Mouse (Mus musculus) hindbrain, embryonic 11.5 days (tissue): Measurements from ENCODE around the gene Cyp2f2. TPM values are rescaled to one million over a fixed set of nuclear protein-coding genes. Genes with fewer than 3 reads are reported as not detected.

ENCODE experiments used
- ATAC-seq: fragments of 200-750 bp; cut with Nextera tagmentation; 2 replicates; pipeline ENCODE4 v1.8.0; 2017; ENCODE audit warnings: mild to moderate bottlenecking, moderate TSS enrichment, moderate library complexity; ENCODE audit not compliant: low FRiP score
- DNase-seq: peaks from one replicate; pipeline ENCODE4 v3.0.0-alpha.2; 2015; ENCODE audit warnings: low spot score
- H3K27ac ChIP-seq: fragments of 300-500 bp; sonication (generic); 2 replicates; pipeline ENCODE4 v1.5.1; 2014; ENCODE audit warnings: mild to moderate bottlenecking, low read depth, low read length
- H3K27me3 ChIP-seq: fragments of 300-500 bp; sonication (generic); 2 replicates; pipeline ENCODE4 v1.6.1; 2014; ENCODE audit warnings: mild to moderate bottlenecking, low read length, moderate library complexity, mixed read lengths; ENCODE audit not compliant: control insufficient read depth, insufficient read depth
- H3K36me3 ChIP-seq: fragments of 300-500 bp; sonication (generic); 2 replicates; pipeline ENCODE4 v1.6.1; 2014; ENCODE audit warnings: mild to moderate bottlenecking, low read length, moderate library complexity, mixed read lengths; ENCODE audit not compliant: control insufficient read depth, insufficient read depth
- H3K4me1 ChIP-seq: fragments of 300-500 bp; sonication (generic); replicated peaks from 2 replicates; pipeline ENCODE4 v1.6.1; 2014; ENCODE audit warnings: low read length, mixed read lengths; ENCODE audit not compliant: control insufficient read depth, insufficient read depth
- H3K4me2 ChIP-seq: fragments of 300-500 bp; sonication (generic); replicated peaks from 2 replicates; pipeline ENCODE4 v1.6.1; 2014; ENCODE audit warnings: mild to moderate bottlenecking, low read depth, low read length
- H3K4me3 ChIP-seq: fragments of 300-500 bp; sonication (generic); 2 replicates; pipeline ENCODE4 v1.5.1; 2014; ENCODE audit warnings: low read depth, low read length
- H3K9ac ChIP-seq: fragments of 300-500 bp; sonication (generic); 2 replicates; pipeline ENCODE4 v1.6.1; 2014; ENCODE audit warnings: low read depth, low read length
- H3K9me3 ChIP-seq: fragments of 300-500 bp; sonication (generic); 2 replicates; pipeline ENCODE4 v1.6.1; 2016; ENCODE audit warnings: low read length; ENCODE audit not compliant: control insufficient read depth
- WGBS: fragments of 180-500 bp; shearing (Covaris S2); extraction: QIAGEN DNeasy Blood & Tissue Kit; methylation state at CpG from one replicate; pipeline ENCODE4 v1.1.7; 2014; 5-methylcytosine and 5-hydroxymethylcytosine counted together
- polyA plus RNA-seq: library from polyadenylated mRNA; unstranded; fragments of >200 nt; fragmentation: Nextera tagmentation; extraction: Ambion mirVana; gene quantifications from 2 replicates; pipeline ENCODE4 v1.2.1, GENCODE M21; 2014

Cyp2f2 gene
- polyA plus RNA-seq, 1 experiment from 2014 or later = not detected

DNA sequence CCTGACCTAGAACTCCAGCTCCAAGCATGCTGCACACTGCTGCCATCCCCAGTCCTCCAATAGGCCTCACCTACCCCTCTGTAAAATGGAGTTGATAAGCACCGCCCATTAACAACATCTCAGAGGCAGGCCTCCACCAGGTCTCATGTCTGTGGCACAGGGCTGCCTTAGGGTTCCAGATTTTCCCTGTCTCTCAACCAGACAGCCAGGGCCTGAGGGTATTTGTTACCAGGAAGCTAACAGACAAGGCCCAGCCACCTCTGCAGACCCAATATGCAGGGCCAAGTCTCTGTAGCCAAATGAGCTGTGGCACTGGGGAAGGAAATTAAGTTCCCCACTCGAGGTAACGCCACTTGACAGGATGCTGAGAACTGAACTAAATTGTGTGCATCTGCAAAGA lies 41.2 kb downstream of the Cyp2f2 start:
- DNase-seq (no peak), ATAC-seq (no peak)
- H3K27me3 ChIP-seq = no peaks in the 10 kb centered on the region
- peaks cover 22% of the 10 kb centered on the region for H3K4me1 ChIP-seq
- no peak overlapping the region for H3K4me2 ChIP-seq
- H3K9ac ChIP-seq = no peak overlapping the region
- WGBS = 94% methylated on average over 3 of the region's 3 CpGs
- H3K4me3 ChIP-seq = no peak overlapping the region
- no peaks in the 10 kb centered on the region for H3K9me3 ChIP-seq
- peaks cover 7% of the 10 kb centered on the region; the same call in 1 of the 2 replicates for H3K36me3 ChIP-seq
- no peak overlapping the region for H3K27ac ChIP-seq

DNA sequence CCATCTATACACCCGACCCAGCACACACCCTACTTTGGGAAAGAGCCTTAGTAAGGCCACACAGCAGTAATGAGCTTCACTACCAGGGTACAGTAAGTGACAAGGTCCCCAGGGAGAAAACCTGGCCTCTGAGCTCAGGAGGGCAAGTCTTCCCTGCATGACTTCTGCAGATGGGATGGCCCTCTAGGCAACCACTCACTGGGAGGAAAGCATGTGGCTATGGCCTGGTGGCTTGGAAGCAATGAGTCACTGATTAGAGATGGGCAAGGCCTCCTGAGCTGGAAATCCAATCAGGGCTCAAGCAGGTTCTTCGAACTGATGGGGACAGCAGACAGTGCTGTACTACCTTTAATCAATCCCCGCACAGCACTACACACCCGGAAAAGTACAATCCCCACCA lies 42.0 kb downstream of the Cyp2f2 start:
- ATAC-seq = no peak
- Histone ChIP-seq H3K4me3 (no peak overlapping the region), H3K27ac (no peak overlapping the region), H3K9ac (no peak overlapping the region), H3K27me3 (no peaks in the 10 kb centered on the region), H3K4me1 (peaks cover 22% of the 10 kb centered on the region), H3K36me3 (peaks cover 7% of the 10 kb centered on the region; the same call in 1 of the 2 replicates), H3K9me3 (no peaks in the 10 kb centered on the region), H3K4me2 (no peak overlapping the region)
- WGBS = 90% methylated on average over 4 of the region's 4 CpGs
- no peak for DNase-seq

DNA sequence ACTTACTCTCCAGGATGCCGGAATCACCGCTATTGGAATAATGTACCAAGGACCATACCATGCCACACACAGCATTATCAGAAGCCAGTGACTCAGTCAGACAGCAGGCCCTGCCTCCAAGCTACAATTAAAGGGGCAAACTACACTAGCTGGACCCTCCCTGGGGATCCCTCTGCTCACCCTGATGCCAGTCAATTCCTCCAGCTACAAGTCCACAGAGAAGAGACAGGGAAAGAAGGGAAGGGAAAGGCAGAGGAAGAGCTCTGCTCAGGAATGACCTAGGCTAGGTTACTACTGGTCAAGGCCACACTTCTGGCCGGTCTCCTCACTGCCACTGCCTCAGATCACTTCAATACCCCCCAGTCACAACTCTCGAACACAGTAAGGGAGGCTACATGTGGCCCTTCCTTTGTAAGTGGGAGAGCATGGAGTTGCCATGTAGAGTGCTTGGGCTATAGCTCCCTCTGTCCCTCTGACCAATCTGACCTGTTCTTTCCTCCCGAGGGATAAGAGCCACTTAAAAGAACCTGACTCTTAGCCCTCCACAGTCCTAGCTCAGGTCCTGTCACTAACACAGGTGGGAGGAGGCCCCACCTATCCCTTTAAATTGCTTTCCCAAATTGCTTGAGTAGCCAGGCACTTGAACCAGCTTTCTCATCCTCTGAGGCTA lies 43.2 kb downstream of the Cyp2f2 start:
- 85% methylated on average over 5 of the region's 5 CpGs for WGBS
- H3K4me1 ChIP-seq = peaks cover 22% of the 10 kb centered on the region
- H3K9me3 ChIP-seq = no peaks in the 10 kb centered on the region
- ATAC-seq = no peak
- no peak overlapping the region for H3K27ac ChIP-seq
- no peaks in the 10 kb centered on the region for H3K27me3 ChIP-seq
- no peak overlapping the region for H3K4me2 ChIP-seq
- peaks cover 7% of the 10 kb centered on the region; the same call in 1 of the 2 replicates for H3K36me3 ChIP-seq
- no peak overlapping the region; the same call in 1 of the 2 replicates for H3K9ac ChIP-seq
- DNase-seq = no peak
- no peak overlapping the region for H3K4me3 ChIP-seq

DNA sequence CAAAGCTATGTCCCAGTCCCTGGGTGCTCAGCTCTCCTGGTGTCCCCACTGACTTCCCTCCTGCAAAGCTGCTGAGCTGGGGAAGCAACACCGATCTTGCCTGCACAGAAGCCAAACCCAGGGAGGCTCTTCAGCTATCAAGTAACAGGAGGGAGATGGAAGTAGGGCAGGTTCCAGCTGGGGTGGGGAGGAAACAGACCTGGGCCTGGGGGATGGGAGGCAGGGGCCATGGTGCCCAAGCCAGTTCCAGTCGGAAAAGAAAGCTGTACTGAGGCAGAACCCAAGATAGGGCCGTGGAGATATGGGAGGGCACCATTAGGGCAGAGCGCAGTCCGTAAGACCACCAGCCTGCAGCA lies 43.7 kb downstream of the Cyp2f2 start:
- Histone ChIP-seq H3K27ac (no peak overlapping the region), H3K36me3 (peaks cover 7% of the 10 kb centered on the region; the same call in 1 of the 2 replicates), H3K4me1 (peaks cover 22% of the 10 kb centered on the region), H3K4me3 (no peak overlapping the region), H3K9me3 (no peaks in the 10 kb centered on the region), H3K4me2 (peak overlapping the region; percentile 8; the same call in 1 of the 2 replicates), H3K9ac (peak overlapping the region; percentile 38; the same call in 1 of the 2 replicates), H3K27me3 (no peaks in the 10 kb centered on the region)
- DNase-seq = no peak
- no peak for ATAC-seq
- 77% methylated on average over 5 of the region's 5 CpGs for WGBS

DNA sequence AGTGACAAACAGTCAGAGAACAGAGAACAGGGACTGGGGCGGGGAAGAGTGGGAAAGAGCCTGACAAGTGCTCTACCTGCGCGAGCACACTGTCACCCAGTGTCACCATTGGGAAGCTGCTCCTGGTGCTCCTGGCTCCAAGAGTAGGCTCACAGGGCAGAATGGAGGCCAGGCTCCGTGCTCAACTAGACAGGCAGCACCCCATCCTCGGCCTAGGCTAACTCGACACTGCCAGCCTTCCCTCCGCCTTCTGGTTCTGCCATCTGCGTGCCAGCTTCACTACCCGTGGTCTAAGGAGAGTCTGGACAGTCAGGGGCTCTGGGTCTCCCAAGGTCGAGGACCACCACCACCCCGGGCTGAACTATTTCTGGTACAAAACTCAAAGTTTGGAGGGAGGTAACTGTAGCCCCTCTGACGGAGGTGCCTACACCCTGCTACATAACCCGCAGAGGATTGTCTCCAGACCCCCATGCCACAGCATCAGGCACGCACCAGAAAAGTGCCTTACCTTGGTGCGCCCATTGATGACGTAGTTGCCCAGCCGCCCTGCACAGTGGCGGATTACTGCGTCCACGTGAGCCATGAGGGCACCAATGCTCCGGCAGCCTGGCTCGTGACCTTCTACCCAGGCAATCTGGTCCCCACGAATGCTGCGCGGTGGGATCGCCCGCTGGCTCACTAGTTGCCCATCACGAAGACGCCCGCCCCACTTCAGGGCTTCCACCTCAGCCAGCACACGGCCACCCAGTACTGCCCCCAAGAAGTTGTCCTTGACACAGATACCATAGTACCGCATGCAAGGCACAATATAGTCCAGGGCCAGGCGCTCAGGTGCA lies 44.6 kb downstream of the Cyp2f2 start:
- H3K36me3 ChIP-seq = peaks cover 7% of the 10 kb centered on the region; the same call in 1 of the 2 replicates
- H3K4me2 ChIP-seq = peak overlapping the region; percentile 46
- H3K4me3 ChIP-seq = peak overlapping the region; percentile 65
- 86% methylated on average over 33 of the region's 33 CpGs for WGBS
- no peaks in the 10 kb centered on the region for H3K9me3 ChIP-seq
- ATAC-seq (no peak), DNase-seq (no peak)
- H3K27me3 ChIP-seq = no peaks in the 10 kb centered on the region
- H3K27ac ChIP-seq = no peak overlapping the region
- peaks cover 22% of the 10 kb centered on the region for H3K4me1 ChIP-seq
- peak overlapping the region; percentile 36; the same call in 1 of the 2 replicates for H3K9ac ChIP-seq

DNA sequence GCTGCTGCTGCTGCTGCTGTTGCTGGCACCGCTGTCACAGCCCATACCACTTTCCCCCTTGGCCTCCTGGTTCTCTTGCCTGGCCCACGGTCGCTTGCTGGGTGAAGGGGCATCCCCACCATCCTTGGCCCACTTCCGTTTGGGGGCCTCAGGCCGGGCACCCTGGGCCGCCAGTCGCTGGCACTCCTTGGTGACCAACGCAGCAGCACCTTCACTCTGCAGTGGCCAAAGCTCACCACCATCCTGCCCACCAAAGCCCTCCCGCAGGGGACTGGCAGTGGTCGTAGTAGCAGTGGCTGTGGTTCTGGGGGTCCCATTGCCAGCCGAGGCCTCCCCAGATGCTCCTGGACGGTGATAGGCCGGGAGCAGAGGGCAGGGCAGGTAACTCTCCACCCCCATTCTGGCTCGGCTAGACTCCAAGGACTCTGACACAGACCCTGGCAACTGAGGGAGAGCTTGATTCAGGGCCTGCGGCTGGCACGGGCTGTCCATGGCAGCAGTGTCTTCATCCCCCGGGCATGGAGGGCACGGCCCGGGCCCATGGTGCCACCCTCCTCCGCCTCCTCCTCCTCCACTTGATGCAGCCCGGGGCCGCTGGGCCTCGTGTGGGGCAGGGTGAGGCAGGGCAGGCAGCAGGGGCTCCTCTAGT lies 45.4 kb downstream of the Cyp2f2 start:
- peak overlapping the region; percentile 46 for H3K4me2 ChIP-seq
- H3K36me3 ChIP-seq = peaks cover 5% of the 10 kb centered on the region; the same call in 1 of the 2 replicates
- H3K4me3 ChIP-seq = peak overlapping the region; percentile 65
- ATAC-seq (no peak), DNase-seq (no peak)
- peaks cover 22% of the 10 kb centered on the region for H3K4me1 ChIP-seq
- peak overlapping the region; percentile 60; the same call in 1 of the 2 replicates for H3K9ac ChIP-seq
- H3K27me3 ChIP-seq = no peaks in the 10 kb centered on the region
- H3K27ac ChIP-seq = no peak overlapping the region
- no peaks in the 10 kb centered on the region for H3K9me3 ChIP-seq
- 78% methylated on average over 23 of the region's 23 CpGs for WGBS

DNA sequence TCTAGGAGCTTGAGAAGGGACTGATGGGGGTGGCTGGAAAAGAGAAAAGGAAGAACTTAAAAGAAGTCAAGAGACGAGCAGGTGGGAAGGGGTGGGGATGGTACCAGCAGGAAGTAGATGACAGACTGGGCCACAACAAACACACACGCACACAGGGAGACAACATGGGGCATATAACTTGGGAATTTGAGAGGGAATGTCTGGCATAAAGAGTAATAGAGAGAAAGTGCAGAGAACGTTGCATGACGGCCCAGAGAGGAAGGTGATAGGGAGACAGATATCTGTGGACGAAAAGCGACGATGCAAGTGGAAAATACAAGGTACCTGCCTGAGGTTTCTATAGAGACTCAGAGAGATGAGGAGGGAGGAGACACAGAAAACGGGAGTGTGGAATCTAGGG lies 46.0 kb downstream of the Cyp2f2 start:
- Histone ChIP-seq H3K4me3 (peak overlapping the region; percentile 65), H3K9me3 (no peaks in the 10 kb centered on the region), H3K27ac (peak overlapping the region; percentile 98), H3K9ac (peak overlapping the region; percentile 60), H3K4me2 (peak overlapping the region; percentile 46), H3K27me3 (no peaks in the 10 kb centered on the region), H3K4me1 (peaks cover 22% of the 10 kb centered on the region), H3K36me3 (peaks cover 5% of the 10 kb centered on the region; the same call in 1 of the 2 replicates)
- 6% methylated on average over 8 of the region's 8 CpGs for WGBS
- ATAC-seq (no peak), DNase-seq (no peak)

DNA sequence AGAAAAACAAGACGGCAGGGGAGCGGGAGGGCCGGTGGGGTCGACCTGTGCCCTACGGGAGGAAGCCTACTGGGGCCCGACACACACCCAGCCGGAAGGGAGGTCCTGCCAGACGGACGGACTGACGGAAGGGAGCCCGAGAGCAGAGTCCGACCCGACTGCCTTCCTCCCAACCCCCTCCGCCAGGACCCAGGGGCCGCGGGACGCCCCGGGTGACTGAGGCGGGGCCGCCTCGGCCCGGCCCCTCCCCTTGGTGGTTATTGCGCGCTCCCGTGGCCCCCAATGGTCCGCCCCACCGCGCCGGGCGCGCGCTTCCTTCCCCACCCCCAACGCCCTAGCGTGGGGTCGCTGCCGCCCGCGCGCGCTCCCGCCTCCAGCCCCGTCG lies 46.5 kb downstream of the Cyp2f2 start:
- Histone ChIP-seq H3K9me3 (no peaks in the 10 kb centered on the region), H3K27me3 (no peaks in the 10 kb centered on the region), H3K4me1 (peaks cover 22% of the 10 kb centered on the region), H3K9ac (peak overlapping the region; percentile 60), H3K36me3 (peaks cover 5% of the 10 kb centered on the region; the same call in 1 of the 2 replicates), H3K4me2 (peak overlapping the region; percentile 46), H3K4me3 (peak overlapping the region; percentile 65), H3K27ac (peak overlapping the region; percentile 98)
- 0% methylated on average over 24 of the region's 43 CpGs for WGBS
- DNase-seq (peak; percentile 89), ATAC-seq (peak; percentile 78)
